Mouse (Mus musculus) monocyte, adult 5-6 weeks (primary cell): ENCODE data around the gene Gm11034. TPM values are rescaled to one million over a fixed set of nuclear protein-coding genes. Genes with fewer than 3 reads are reported as not detected.

Experiments
- ATAC-seq: fragments of 153-309, 156-312 bp; replicated peaks from 2 replicates; pipeline ENCODE4 v1.8.0; 2017; ENCODE audit warnings: mild to moderate bottlenecking; ENCODE audit not compliant: low TSS enrichment, insufficient number of reproducible peaks, severe bottlenecking, poor library complexity, low FRiP score
- total RNA-seq: library from RNA; stranded (forward); fragments of 200-1000, 200-491, 200-594 nt; gene quantifications from 3 replicates; pipeline ENCODE4 v1.2.3, GENCODE M21; 2017

Gene Gm11034
- total RNA-seq, 1 experiment from 2014 or later: not detected

DNA sequence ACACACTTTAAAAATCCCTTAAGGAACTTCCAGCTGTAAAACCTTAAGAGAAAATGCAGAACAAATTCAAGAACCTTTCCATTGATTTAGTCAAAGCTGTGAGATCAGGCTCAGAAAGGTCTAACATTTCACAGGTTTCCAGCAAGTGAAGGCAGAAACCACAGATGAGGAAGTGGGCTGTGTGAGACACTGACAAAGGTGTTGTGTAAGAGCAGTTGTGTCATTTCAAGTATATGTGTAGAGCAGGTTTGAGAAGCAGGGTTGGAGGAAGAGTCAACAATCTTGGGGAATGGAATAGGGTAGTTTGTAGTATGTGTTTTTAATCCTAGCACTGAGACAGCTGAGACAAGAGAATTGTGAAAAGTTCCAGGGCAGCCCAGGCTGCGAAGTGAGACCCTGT, 2.4 kb upstream of the Gm11034 start:
- ATAC-seq: peak; percentile 74

DNA sequence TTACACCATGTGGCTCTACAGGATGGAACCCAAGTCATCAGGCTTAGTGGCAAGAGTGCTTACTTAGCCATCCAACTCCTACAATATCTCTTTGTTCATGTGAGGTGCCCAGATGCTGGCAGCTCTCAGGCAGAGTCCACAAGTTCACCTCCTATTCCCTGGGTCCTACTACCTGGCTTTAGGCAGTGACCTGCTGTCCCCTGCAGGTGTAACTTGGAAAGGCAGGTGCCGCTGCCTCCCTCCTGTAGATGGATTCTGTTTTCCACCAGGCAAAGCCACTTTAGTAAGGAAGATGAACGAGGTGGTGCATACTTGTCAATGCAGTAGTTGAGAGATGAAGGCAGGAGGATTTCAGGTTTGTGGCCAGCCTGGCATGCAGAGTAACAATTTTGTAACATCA, 1.6 kb upstream of the Gm11034 start:
- no peak for ATAC-seq

DNA sequence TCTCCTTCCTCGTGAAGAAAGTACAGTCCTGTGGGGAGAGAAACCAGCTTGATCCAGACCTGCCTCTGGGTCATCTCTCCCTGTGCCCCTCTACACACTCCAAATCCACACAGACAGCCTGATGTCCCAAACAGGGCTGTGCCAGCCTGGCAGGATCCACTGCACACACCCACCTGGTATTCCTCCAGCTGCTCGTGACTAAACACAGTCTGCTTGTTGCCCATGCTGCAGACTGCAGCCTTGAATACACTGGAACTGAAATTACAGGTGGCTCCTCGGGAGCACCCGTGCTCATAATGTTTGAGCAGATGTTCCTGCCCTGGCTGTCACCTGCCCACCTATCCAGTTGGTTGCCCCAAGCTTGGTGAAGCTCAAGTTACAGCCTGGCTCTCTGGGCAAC, 685 bp downstream of the Gm11034 start, which contains the start of gene Cib3:
TSS of gene Cib3 (minus strand) at position 87 of the 400 bp plus-strand sequence.
- no peak for ATAC-seq

DNA sequence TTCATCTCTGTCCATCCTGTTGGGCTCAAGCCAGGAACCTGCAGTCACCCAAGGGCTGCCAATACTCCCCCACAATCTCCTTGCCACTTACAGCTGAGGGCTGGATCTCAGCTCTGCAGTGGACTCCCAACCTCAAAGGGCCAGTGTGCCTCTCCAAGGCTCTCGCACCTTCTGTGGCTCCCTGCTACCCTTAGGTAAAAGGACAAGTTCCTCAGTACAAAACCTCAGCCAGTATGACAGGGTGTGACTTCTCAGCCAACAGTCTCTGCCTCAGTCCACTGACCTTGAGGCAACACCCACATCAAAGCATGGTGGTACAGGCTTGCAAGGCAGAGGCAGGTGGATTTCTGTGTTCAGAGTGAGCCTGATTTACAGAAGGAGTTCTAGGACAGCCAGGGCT, 1.6 kb downstream of the Gm11034 start:
- ATAC-seq: peak; percentile 42; the same call in 1 of the 2 replicates

DNA sequence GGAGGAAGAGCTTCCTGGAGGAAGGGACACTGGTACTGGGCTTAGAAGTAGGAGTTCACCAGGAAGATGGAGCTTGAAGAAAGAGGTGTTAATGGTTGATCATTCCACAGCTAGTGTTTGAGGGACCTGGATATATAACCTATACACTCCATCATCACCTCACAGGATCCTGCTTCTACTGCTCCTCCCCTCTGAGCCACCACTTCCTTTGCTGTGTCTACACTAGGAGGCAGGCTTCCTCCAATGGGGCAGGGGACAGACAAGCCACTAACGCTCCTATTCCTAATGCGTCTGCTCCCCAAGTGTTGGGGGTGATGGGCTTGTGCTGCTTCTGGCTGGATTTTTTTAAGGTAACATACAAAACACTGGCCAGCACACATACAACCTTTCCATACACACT, 2.7 kb downstream of the Gm11034 start:
- no peak for ATAC-seq

DNA sequence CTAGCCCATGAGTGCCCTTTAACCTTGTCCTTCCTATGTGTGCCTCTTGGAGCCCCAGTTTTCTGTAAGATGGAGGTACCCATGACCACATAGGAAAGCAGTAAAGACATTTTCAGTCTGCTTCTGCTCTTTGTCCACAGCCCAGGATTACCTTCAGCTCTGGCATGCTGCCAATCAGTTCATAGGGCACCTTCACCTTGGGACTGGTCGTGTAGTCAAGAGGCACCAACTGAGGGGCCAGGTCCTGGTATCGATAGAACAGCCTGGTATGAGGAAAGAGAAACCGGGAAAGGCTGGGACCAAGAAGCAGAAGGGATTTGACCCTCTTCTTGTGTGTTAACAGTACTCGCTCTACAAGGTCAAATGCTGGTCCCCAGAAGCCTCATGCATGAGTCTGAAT, 3.2 kb downstream of the Gm11034 start:
- ATAC-seq: no peak

DNA sequence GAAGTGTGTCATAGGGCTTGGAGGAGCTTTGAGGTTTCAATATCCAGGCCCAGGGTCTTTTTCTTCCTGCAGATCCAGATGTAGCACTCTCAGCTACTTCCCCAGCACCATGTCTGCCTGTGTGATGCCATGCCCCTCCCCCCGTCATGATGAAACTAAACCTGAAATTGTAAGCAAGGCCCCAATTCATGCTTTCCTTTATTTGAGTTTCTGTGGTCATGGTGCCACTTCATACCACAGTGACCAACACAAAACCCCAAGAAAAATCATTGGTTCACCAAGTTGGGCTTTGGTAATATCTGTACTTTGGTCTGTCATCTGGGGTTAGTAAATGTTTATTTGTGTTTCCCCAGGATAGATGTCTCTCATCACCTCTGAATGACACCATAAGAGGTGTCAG, 4.9 kb downstream of the Gm11034 start:
- no peak for ATAC-seq

DNA sequence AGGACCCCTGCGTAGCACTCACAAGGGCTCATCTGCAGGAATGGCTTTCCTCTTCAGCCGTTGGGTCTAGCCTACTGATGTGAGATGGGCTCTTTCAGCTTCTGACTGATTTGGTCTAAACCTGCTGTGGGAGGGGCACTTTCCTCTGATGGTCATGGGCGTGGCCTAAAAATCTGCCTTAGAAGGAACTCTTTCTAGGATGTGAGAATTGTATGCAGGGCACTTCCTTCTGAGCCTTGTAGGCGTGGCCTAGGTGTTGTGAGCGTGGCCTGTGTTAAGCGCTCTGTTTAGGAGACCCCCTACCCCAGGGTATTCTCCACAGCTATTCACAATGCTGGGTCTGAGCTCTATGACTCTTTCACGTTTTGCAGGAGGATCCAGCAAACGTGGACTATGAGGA, 15.4 kb downstream of the Gm11034 start:
- peak; percentile 92 for ATAC-seq

DNA sequence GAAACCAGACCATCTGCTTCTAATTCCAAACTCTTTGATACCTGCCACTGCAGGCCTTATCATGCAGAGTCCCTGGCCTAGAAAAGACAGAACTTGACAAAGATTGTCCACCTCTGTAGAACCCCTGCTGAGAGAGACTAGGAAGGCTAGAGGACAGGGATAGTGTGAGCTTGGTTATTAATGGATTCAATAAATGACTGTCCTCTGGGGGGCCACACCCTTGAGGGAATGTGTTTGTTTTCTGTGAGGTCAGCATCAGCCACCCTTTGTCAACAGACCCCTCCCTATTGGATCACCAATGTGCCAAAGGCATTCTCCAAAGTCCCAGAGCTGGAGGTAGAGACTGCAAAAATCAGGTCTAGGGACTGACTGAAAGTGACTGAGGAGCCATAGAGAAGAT, 21.4 kb downstream of the Gm11034 start:
- ATAC-seq: no peak

DNA sequence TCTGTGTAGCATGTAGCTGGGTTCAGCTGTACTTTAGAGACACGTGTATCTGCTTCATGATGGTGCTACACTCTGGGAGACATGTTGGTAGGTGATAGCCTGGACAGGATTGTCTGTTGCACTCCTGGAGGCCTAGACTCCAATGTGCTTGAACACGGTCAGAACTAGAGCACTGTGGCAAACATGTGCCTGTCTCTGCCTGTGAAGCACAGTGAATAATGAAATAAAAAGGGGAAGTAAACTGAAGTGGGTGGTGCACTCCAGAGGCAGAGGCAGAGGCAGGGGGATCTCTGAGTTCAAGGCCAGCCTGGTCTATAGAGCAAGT, 23.3 kb downstream of the Gm11034 start:
- peak; percentile 57 for ATAC-seq

DNA sequence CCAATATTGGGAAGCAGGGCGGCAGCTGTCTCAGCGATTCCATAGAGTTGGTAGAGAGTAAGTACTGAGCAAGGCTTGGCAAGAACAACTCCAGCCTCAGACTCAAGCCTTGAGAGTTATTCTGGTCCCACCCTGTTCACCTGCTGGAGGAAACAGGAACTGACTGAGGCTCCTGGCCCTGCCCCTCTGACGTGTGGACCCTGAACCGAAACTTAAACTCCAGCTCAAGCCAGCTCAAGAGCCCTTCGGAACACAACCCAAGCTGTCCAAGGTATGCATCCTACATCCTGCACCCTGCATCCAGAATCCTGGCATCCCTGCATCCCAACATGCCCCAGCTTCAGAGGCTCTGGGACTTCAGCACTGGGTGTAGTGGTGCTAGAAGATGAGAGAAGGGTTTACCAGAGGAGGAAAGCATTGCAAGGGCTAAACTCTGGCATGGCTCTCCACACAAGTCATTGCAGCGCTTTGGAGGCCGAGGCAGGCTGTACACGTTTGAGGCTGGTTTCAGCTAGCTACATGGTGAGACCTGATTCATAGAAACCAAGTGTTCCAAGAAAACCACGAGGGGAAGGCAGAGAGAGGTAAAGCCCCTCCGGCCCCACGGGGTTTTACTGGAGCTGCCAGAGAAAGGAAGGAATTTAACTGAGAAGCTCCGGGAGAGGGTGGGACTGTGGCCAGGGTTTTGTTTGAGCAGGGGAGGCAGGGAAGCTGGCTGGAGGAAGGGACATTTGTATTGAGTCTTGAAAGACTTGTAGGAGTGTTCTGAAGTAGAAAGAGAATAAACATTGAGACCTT, 23.8 kb downstream of the Gm11034 start, which contains the start of gene Hsh2d:
TSS of gene Hsh2d (plus strand) at position 222 of the 798 bp plus-strand sequence.
- peak; percentile 91 for ATAC-seq

DNA sequence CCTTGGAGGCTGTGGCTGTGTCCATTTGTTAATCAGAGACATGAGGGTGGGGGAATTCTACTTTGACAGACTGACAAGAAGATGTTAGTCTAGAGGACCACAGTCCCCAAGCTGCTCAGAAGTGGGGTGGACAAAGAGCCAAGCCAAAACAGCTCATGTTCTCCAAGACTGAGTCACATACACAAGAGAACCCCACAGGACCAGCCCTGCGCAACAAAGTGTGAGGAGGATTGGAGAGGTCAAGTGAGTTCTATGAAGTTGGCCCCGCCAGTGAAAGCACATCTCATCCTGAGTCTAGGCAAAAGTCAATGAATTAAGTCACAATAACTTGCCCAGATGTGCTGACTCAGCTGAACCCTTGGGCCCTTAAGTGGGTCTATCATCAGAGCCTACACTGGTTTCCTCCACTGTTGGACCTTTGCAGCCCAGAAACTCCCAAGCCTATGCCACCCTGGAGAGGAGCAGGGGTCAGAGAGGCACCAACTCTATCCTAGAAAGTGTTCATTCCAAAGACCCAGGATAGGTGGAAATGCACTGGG, 25.6 kb downstream of the Gm11034 start:
- ATAC-seq: no peak

DNA sequence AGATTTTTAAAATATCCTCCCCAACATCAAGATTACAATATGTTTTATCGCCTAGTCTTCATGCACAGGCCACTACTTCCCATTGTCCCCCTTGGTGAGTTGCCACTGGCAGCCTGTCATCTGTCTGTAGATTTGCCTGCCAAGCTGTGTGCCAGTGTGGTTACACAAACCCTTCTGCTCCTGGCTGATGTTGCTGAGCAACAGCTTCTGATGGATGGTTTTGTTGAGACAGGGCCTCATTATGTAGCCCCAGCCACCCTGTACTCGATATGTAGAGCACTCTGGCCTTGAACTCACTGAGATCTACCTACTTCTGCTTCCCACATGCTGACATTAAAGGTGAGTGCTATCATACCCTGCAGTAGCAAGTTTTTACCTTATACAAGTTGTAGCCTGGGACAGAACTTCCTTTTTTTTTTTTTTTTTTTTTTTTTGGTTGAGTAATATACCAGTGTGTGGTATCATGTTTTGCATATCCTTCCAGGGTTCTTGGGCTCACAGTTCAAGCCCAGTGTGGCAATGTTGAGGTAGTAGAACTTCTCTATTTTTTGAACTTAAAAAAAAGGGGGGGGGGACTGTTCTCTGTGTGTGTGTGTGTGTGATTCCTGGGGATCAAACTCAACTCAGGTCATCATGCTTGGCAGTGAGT, 29.8 kb downstream of the Gm11034 start:
- peak; percentile 73 for ATAC-seq

DNA sequence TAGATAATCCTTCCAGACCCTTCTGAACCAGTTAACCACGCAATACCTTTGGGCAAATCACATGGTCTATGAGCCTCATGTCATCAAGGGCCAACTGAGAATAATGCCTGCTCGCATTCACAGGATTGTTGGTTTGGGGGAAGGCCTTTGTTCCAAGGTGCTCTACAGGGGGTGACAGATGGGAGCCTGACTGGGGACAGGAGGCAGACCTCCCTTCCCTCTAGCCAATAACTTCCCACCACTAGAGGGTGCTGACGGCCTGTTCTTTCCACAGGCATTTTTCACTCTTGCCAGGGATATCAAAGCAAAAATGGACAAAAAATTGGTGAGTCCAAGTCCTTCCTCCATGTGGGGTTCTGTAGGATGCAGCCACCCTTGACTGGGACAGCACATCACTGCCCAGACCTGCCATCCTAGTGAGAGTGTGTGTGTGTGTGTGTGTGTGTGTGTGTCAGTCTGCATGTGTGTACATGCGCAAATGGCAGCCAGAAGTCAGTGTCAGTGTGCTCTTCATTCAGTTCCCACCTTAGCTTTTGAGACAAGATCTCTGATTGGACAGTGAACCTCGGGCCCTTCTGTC, 36.0 kb downstream of the Gm11034 start:
- peak; percentile 76 for ATAC-seq

DNA sequence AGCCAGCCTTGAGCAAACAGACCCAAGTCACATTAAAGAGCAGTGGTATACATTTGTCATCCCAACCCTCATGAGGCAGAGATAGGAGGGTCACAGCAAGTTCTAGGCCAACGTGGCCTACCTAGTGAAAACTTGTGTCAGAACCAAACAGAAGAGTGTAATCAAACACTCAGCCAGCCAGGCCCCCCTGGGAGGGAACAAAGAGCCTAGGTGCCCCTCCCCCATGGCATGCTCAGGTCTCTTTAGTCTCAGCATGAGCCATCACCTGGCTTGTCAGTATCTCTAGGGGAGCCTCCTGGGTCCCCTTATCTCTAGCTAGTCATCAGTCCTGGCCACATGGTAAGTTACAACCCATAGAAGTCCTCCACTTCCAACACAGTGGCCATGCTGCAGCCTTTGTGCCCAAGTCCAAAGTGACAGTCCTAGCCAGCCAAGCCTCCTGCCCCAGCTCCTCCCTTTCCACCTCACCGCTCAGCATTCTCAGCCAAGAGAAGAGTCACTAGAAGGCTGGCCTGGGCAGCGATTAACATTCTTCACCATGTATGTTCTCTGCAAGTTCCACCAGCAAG, 43.7 kb downstream of the Gm11034 start:
- no peak for ATAC-seq

DNA sequence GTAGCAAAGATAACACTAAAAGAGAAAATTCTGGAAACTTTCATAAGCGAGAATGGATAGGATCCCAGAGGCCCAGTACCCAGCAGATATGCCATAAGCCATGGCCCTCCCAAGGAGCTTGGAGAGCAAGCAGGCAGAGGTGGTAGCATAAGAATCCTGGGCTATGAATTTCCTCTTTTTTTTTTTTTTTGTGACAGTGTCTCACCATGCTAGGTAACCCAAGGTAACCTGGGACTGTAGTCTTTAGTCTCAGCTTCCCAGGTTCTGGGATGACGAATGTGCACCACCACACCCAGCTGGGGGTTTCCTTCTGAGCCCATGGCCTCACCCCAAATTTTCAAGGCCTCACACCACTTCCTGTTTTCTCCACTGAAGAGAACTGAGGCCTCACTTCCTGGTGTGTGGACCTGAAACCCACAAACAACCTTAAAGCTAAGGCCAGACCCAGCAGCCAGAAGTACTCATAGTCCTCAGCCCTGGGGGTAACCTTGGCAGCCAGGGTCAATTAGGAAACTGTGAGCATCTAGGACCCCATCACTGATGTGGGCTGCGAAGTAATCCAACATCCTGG, 44.3 kb downstream of the Gm11034 start:
- ATAC-seq: peak; percentile 92
